Mouse (Mus musculus) MEL-GATA-1-ER (cell line): ENCODE measurements around the gene Slc8b1.

Source experiments
- DNase-seq: peaks from one replicate; pipeline ENCODE4 v3.0.0-alpha.2; 2012; ENCODE audit warnings: low read depth; ENCODE audit errors: extremely low read depth

Gene Slc8b1

GRCm38 (mm10) chr5:120526311-120526710 is 15.3 kb downstream of the Slc8b1 start:
- no peak for DNase-seq

GRCm38 (mm10) chr5:120527296-120527964 is 16.5 kb downstream of the Slc8b1 start:
- DNase-seq: no peak

GRCm38 (mm10) chr5:120531631-120532030 is 20.7 kb downstream of the Slc8b1 start:
- no peak for DNase-seq

GRCm38 (mm10) chr5:120534071-120534685 is 23.2 kb downstream of the Slc8b1 start:
- DNase-seq: no peak

GRCm38 (mm10) chr5:120534686-120535075 is 23.7 kb downstream of the Slc8b1 start:
- DNase-seq: no peak

- DNase-seq: no peak
These were observed 25.1 kb downstream of the Slc8b1 start for GRCm38 (mm10) chr5:120536046-120536445.

- no peak for DNase-seq
These were observed 25.7 kb downstream of the Slc8b1 start for GRCm38 (mm10) chr5:120536632-120537031.

- DNase-seq: no peak
These were observed 37.4 kb downstream of the Slc8b1 start for GRCm38 (mm10) chr5:120548236-120548850.

- DNase-seq: no peak
These were observed 39.2 kb downstream of the Slc8b1 start for GRCm38 (mm10) chr5:120550137-120550536.

GRCm38 (mm10) chr5:120550673-120551072 is 39.7 kb downstream of the Slc8b1 start:
- no peak for DNase-seq

GRCm38 (mm10) chr5:120555871-120556270 is 44.9 kb downstream of the Slc8b1 start:
- no peak for DNase-seq

- DNase-seq: no peak
These were observed 47.1 kb downstream of the Slc8b1 start for GRCm38 (mm10) chr5:120558041-120558440.

- DNase-seq: no peak
These were observed 47.8 kb downstream of the Slc8b1 start for GRCm38 (mm10) chr5:120558762-120559161.

- DNase-seq: no peak
These were observed 49.2 kb downstream of the Slc8b1 start for GRCm38 (mm10) chr5:120560129-120560615.

- no peak for DNase-seq
These were observed 49.8 kb downstream of the Slc8b1 start for GRCm38 (mm10) chr5:120560616-120561311.

- DNase-seq: no peak
These were observed 52.3 kb downstream of the Slc8b1 start for GRCm38 (mm10) chr5:120562956-120563913.

- DNase-seq: no peak
These were observed 52.9 kb downstream of the Slc8b1 start for GRCm38 (mm10) chr5:120563914-120564311.

- DNase-seq: no peak
These were observed 54.4 kb downstream of the Slc8b1 start for GRCm38 (mm10) chr5:120565171-120565905.

- no peak for DNase-seq
These were observed 55.1 kb downstream of the Slc8b1 start for GRCm38 (mm10) chr5:120566101-120566500.

GRCm38 (mm10) chr5:120566681-120567252 is 55.8 kb downstream of the Slc8b1 start:
- no peak for DNase-seq
